Mouse (Mus musculus) hindbrain, embryonic 15.5 days (tissue): ENCODE results near the gene Igtp. TPM values are rescaled to one million over a fixed set of nuclear protein-coding genes. Genes with fewer than 3 reads are reported as not detected.
A peak's percentile ranks its signal among the peaks of the same experiment; 100 is the strongest.
"Not testable (repeated sequence)": the region's sequence is repeated elsewhere in the genome, so short reads cannot be mapped to it uniquely, and the experiment has no call there.

Source experiments
- ATAC-seq: fragments of 200-750 bp; cut with Nextera tagmentation; 2 replicates; pipeline ENCODE4 v1.8.0; 2017; ENCODE audit warnings: low read depth, moderate number of reproducible peaks, moderate TSS enrichment; ENCODE audit not compliant: low FRiP score
- H3K27ac ChIP-seq: fragments of 300-500 bp; sonication (generic); replicated peaks from 2 replicates; pipeline ENCODE4 v1.5.1; 2015; ENCODE audit warnings: mild to moderate bottlenecking, inconsistent platforms
- H3K27me3 ChIP-seq: fragments of 300-500 bp; sonication (generic); 2 replicates; pipeline ENCODE4 v1.6.1; 2015; ENCODE audit warnings: control low read depth, inconsistent platforms
- H3K36me3 ChIP-seq: fragments of 300-500 bp; sonication (generic); 2 replicates; pipeline ENCODE4 v1.6.1; 2015; ENCODE audit warnings: control low read depth, inconsistent platforms
- H3K4me1 ChIP-seq: fragments of 300-500 bp; sonication (generic); replicated peaks from 2 replicates; pipeline ENCODE4 v1.6.1; 2015; ENCODE audit warnings: control low read depth, inconsistent platforms
- H3K4me2 ChIP-seq: fragments of 300-500 bp; sonication (generic); 2 replicates; pipeline ENCODE4 v1.6.1; 2015; ENCODE audit warnings: moderate library complexity, mild to moderate bottlenecking, inconsistent platforms
- H3K4me3 ChIP-seq: fragments of 300-500 bp; sonication (generic); 2 replicates; pipeline ENCODE4 v1.5.1; 2015; ENCODE audit warnings: mild to moderate bottlenecking, inconsistent platforms
- H3K9ac ChIP-seq: fragments of 300-500 bp; sonication (generic); 2 replicates; pipeline ENCODE4 v1.6.1; 2015; ENCODE audit warnings: inconsistent platforms
- H3K9me3 ChIP-seq: fragments of 300-500 bp; sonication (generic); 2 replicates; pipeline ENCODE4 v1.6.1; 2016; ENCODE audit warnings: control low read depth, inconsistent platforms
- WGBS: fragments of 180-500 bp; shearing (Covaris S2); methylation state at CpG from one replicate; pipeline ENCODE4 v1.1.7; 2015; 5-methylcytosine and 5-hydroxymethylcytosine counted together
- polyA plus RNA-seq: library from polyadenylated mRNA; unstranded; fragments of >200 nt; fragmentation: Nextera tagmentation; extraction: Ambion mirVana; gene quantifications from 2 replicates; pipeline ENCODE4 v1.2.1, GENCODE M21; 2015

Igtp gene
- polyA plus RNA-seq, 1 experiment from 2014 or later, result 2.2 TPM

GRCm38 (mm10) chr11:58215049-58215430 lies 15.7 kb downstream of the Igtp start:
- H3K9ac ChIP-seq, ATAC-seq: not testable (repeated sequence)
- 52% methylated on average over 2 of the region's 3 CpGs for WGBS

DNA sequence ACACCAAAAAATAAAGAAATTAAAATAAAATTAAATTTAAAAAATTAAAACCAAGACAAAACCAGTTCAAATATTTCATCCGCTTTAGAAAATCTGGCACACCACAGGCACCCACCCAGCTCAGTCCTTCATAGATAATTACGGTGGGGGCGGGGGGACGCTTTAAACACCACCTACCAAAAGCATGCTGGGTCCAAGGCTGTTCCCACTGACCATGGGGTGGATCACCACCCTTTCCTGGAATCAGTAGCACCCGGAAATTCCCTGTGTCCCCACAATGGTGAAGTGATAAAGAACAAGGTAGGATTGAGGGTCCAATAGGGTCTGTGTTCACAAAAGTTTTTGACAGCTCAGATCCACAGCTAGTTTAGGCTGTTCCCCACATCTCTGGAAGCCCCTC lies 16.5 kb downstream of the Igtp start:
- ATAC-seq, result no peak
- Histone ChIP-seq H3K4me3 (no peak overlapping the region), H3K36me3 (no peaks in the 10 kb centered on the region), H3K27ac (no peak overlapping the region), H3K4me1 (no peaks in the 10 kb centered on the region), H3K4me2 (no peak overlapping the region; the same call in 1 of the 2 replicates), H3K27me3 (no peaks in the 10 kb centered on the region), H3K9me3 (no peaks in the 10 kb centered on the region), H3K9ac (no peak overlapping the region)
- 92% methylated on average over 5 of the region's 5 CpGs for WGBS

More at GRCm38 (mm10) chr11:58215049-58215430, 15.7 kb downstream of the Igtp start:
- not testable (repeated sequence) for H3K36me3 ChIP-seq, H3K27me3 ChIP-seq, H3K4me1 ChIP-seq, H3K27ac ChIP-seq, H3K4me3 ChIP-seq, H3K9me3 ChIP-seq
- peak overlapping the region; percentile 44; the same call in 1 of the 2 replicates for H3K4me2 ChIP-seq

DNA sequence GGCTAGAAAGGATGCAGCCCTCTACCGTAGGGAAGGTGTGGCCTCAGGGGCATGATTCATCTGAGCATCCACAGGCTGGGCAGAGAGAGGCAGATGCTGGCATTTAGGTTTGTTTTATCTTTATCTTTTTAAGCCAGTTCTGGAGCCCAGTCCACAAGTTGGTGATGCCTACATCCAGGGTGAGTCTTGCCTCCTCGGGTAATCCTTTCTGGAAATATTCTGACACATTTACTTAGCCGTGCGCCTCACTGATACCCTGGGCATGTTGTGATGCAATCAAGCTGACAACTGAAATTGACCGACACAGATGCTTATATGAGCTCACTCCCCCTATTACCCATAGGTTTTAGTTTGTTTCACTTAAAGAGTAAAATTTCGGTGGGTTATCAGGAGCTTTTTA lies 17.5 kb downstream of the Igtp start:
- no peak for ATAC-seq
- H3K36me3 ChIP-seq, result no peaks in the 10 kb centered on the region
- WGBS, result 92% methylated on average over 6 of the region's 6 CpGs

DNA sequence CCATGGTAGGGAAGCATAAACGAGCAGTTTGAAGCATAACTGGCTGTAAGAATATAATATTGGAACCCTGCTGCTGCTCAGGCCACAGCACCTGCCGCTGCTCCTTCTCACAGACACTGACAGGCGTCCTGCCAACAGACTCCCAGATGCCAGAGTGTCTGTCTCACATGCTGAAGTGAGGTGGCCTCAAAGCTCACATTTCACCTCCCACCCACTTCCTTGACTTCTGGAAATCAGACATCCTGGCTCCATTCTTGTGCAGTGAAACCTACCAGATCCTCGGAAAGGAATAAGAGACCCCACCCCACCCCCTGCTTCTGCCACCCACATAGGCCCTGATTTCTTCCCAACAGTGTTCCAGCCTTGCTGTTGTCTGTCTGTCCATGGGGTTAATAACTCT lies 24.4 kb downstream of the Igtp start:
- H3K36me3 ChIP-seq, result no peaks in the 10 kb centered on the region
- no peak overlapping the region for H3K4me2 ChIP-seq
- H3K9me3 ChIP-seq, result no peaks in the 10 kb centered on the region
- H3K27me3 ChIP-seq, result no peaks in the 10 kb centered on the region
- WGBS, result 47% methylated on average over 4 of the region's 4 CpGs
- no peak overlapping the region for H3K27ac ChIP-seq
- H3K4me3 ChIP-seq, result no peak overlapping the region
- ATAC-seq, result no peak
- H3K9ac ChIP-seq, result no peak overlapping the region
- no peaks in the 10 kb centered on the region for H3K4me1 ChIP-seq

More for the DNA sequence above, 17.5 kb downstream of the Igtp start:
- H3K27ac ChIP-seq, result no peak overlapping the region
- H3K9ac ChIP-seq, result no peak overlapping the region
- H3K9me3 ChIP-seq, result no peaks in the 10 kb centered on the region
- no peaks in the 10 kb centered on the region for H3K4me1 ChIP-seq
- H3K27me3 ChIP-seq, result no peaks in the 10 kb centered on the region
- H3K4me3 ChIP-seq, result no peak overlapping the region
- H3K4me2 ChIP-seq, result no peak overlapping the region

DNA sequence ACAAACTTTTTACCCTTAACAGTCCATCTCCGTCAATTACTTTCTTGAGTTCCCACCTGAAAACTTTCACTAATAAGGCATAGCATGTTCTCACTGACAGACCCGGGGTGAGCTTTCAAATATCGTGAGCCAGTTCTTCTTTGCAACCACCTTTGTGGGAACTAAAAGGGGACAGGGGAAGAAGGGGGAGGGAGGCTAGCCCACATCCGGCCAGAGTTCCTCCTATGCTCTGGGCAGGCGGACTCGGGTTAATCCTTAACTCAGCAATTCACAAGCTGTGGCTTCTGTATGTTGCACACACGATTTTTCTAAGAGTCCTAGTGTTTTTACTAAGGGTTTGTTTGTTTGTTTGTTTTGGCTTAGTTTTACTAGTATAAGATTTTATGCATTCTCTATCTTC lies 25.0 kb downstream of the Igtp start:
- Histone ChIP-seq H3K27ac (no peak overlapping the region), H3K27me3 (no peaks in the 10 kb centered on the region), H3K9me3 (no peaks in the 10 kb centered on the region), H3K36me3 (no peaks in the 10 kb centered on the region), H3K4me1 (no peaks in the 10 kb centered on the region), H3K4me3 (no peak overlapping the region), H3K9ac (no peak overlapping the region), H3K4me2 (no peak overlapping the region)
- no peak for ATAC-seq
- WGBS, result 56% methylated on average over 7 of the region's 7 CpGs

- H3K9ac ChIP-seq, H3K4me3 ChIP-seq, H3K36me3 ChIP-seq, ATAC-seq, H3K9me3 ChIP-seq, H3K27ac ChIP-seq, H3K4me2 ChIP-seq, H3K4me1 ChIP-seq, H3K27me3 ChIP-seq: not testable (repeated sequence)
- 81% methylated on average over 2 of the region's 2 CpGs for WGBS
Observed at GRCm38 (mm10) chr11:58224872-58225271, 25.5 kb downstream of the Igtp start.

DNA sequence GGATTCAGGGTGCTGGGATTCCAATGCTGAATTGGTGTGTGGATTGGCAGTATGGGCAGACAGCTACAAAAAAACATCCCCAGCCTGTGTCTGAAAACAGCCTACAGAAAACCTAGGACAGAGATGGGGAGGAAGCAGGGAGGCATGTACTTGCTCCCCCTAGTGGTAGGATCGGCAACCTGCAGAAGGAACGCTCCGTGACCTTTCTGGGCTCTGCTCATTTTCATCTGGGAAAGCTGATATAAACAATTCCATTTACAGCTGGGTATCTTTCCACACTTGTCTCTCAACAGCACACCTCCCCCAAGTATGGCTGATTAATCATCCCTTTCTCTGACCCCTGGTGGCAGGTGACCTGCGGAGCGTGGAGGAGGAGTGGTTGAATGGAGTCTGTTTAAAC lies 26.3 kb downstream of the Igtp start:
- 3% methylated on average over 5 of the region's 5 CpGs for WGBS
- H3K9me3 ChIP-seq, result no peaks in the 10 kb centered on the region
- H3K27ac ChIP-seq, result no peak overlapping the region
- no peaks in the 10 kb centered on the region for H3K27me3 ChIP-seq
- no peaks in the 10 kb centered on the region for H3K36me3 ChIP-seq
- ATAC-seq, result no peak
- no peak overlapping the region for H3K4me3 ChIP-seq
- H3K4me2 ChIP-seq, result no peak overlapping the region
- H3K9ac ChIP-seq, result no peak overlapping the region
- H3K4me1 ChIP-seq, result no peaks in the 10 kb centered on the region

DNA sequence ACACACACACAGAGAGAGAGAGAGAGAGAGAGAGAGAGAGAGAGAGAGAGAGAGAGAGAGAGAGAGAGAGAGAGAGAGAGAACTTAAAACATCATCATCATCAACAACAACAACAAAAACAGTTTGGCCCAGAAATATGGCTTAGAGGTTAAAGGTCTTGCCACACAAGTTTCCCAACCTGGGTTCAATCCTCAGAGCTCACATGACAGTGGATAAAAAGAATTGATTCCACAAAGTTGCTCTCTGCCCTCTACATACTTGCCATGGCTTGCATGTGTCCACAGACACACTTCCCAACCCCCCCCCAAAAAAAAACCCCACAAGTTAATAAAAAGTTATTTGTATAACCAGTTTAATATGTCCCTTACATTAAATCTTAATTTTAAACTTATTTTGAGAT lies 27.1 kb downstream of the Igtp start:
- no peak overlapping the region for H3K27ac ChIP-seq
- no peaks in the 10 kb centered on the region for H3K4me1 ChIP-seq
- no peaks in the 10 kb centered on the region for H3K9me3 ChIP-seq
- no peak overlapping the region for H3K4me3 ChIP-seq
- no peaks in the 10 kb centered on the region for H3K36me3 ChIP-seq
- no peak overlapping the region for H3K4me2 ChIP-seq
- no peaks in the 10 kb centered on the region for H3K27me3 ChIP-seq
- H3K9ac ChIP-seq, result no peak overlapping the region
- no peak for ATAC-seq

- not testable (repeated sequence) for H3K4me1 ChIP-seq, H3K4me3 ChIP-seq, H3K9ac ChIP-seq, H3K4me2 ChIP-seq, H3K27ac ChIP-seq, H3K27me3 ChIP-seq, ATAC-seq, H3K36me3 ChIP-seq, H3K9me3 ChIP-seq
- 79% methylated on average over 2 of the region's 2 CpGs for WGBS
Observed at GRCm38 (mm10) chr11:58228021-58228420, 28.7 kb downstream of the Igtp start.

- H3K9me3 ChIP-seq, result no peaks in the 10 kb centered on the region
- H3K9ac ChIP-seq, result no peak overlapping the region
- H3K4me2 ChIP-seq, result no peak overlapping the region
- H3K4me1 ChIP-seq, result no peaks in the 10 kb centered on the region
- no peak for ATAC-seq
- 72% methylated on average over 16 of the region's 16 CpGs for WGBS
- H3K27me3 ChIP-seq, result no peaks in the 10 kb centered on the region
- no peaks in the 10 kb centered on the region for H3K36me3 ChIP-seq
- H3K4me3 ChIP-seq, result no peak overlapping the region
- H3K27ac ChIP-seq, result no peak overlapping the region
Observed at GRCm38 (mm10) chr11:58230396-58230910, 31.1 kb downstream of the Igtp start.

GRCm38 (mm10) chr11:58231156-58231555 lies 31.8 kb downstream of the Igtp start:
- H3K27me3 ChIP-seq, result no peaks in the 10 kb centered on the region
- H3K4me2 ChIP-seq, result no peak overlapping the region
- WGBS, result 86% methylated on average over 8 of the region's 8 CpGs
- no peaks in the 10 kb centered on the region for H3K9me3 ChIP-seq
- ATAC-seq, result no peak
- no peak overlapping the region for H3K27ac ChIP-seq
- no peak overlapping the region for H3K4me3 ChIP-seq
- H3K4me1 ChIP-seq, result no peaks in the 10 kb centered on the region
- H3K36me3 ChIP-seq, result no peaks in the 10 kb centered on the region
- H3K9ac ChIP-seq, result no peak overlapping the region

GRCm38 (mm10) chr11:58234551-58234950 lies 35.2 kb downstream of the Igtp start:
- not testable (repeated sequence) for ATAC-seq, H3K9me3 ChIP-seq, H3K4me2 ChIP-seq, H3K4me3 ChIP-seq, H3K4me1 ChIP-seq, H3K9ac ChIP-seq, H3K27ac ChIP-seq, H3K36me3 ChIP-seq, H3K27me3 ChIP-seq
- 83% methylated on average over 3 of the region's 3 CpGs for WGBS

DNA sequence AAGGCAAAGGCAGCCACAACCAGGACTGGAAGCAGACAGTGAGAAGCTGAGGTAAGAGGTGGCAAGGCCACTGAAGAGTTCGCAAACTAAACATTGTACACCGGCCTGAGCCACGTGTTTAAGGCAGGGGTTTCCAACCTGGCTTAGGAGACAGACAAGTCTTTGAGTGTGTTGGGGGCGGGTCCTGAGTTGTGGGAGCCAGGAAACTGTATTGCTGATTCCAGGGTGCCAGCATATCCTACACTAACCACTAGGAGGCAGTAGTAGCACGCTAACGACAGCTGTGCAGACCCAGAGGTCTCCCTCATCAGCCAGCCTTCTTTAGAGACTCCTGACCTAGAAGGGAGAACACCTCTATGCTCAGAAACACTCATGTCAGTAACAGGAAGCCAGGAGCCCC lies 35.8 kb downstream of the Igtp start:
- H3K9me3 ChIP-seq, result no peaks in the 10 kb centered on the region
- no peak overlapping the region for H3K4me2 ChIP-seq
- no peaks in the 10 kb centered on the region; the same call in 1 of the 2 replicates for H3K4me1 ChIP-seq
- no peaks in the 10 kb centered on the region for H3K36me3 ChIP-seq
- no peak for ATAC-seq
- no peak overlapping the region for H3K9ac ChIP-seq
- H3K27me3 ChIP-seq, result no peaks in the 10 kb centered on the region
- H3K27ac ChIP-seq, result no peak overlapping the region
- 17% methylated on average over 6 of the region's 6 CpGs for WGBS
- H3K4me3 ChIP-seq, result no peak overlapping the region
